In the genomic region with DNA sequence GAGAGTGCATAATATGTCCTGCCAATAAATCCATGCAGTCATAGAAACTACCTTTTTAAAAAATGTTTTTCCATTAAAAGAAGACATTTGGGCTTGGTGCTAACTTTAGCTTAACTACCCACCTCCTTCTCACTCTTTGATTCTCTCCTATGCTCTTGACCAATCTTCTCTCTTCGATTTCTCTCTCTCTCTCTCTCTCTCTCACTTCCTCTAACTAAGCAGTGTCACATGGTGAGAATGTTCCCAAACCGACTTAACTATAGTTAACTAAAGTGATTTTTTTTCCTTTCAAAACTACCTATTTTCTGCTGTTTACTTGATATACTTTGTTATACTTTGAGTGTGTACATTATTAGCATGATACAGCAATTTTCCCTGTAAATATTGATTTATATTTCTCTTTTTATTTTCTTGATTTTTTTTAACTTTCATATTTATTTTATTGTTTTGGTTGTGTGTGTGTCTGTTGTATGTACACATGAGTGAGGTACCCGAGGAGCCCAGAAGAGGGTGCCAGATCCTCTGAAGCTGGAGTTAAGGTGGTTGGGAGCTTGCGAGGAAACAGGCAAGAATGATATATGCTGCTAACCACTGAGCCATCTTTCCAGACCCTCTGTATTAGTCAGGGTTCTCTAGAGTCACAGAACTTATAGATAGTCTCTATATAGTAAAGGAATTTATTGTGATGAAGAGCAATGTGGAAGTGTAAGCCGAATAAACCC, we compare ENCODE assay signal across 20 mouse cellular contexts. TPM values are rescaled to one million over a fixed set of nuclear protein-coding genes. Genes with fewer than 3 reads are reported as not detected.
"Had no signal": no experiment of that assay in that cellular context is flagged by ENCODE, and none has a peak within 500 bp of the region (broad histone marks: within the 10 kb centered on the region; RNA-seq: fewer than 3 reads in every experiment).

No protein-coding gene starts in this region.

- H3K36me3 ChIP-seq: limb, embryonic 10.5 days; liver, embryonic 12.5 days; lung, embryonic 15.5 days; midbrain, embryonic 15.5 days; neural tube, embryonic 12.5 days had no signal

- DNase-seq: kidney, adult 11 months; kidney, adult 9 months; kidney, postnatal 36 days; lung, postnatal 14 days; right cerebral cortex, postnatal 14 days; thymus, adult 18-20 months; thymus, postnatal 25 days had no signal

- H3K27me3 ChIP-seq: lung, embryonic 15.5 days; midbrain, embryonic 15.5 days; neural tube, embryonic 12.5 days had no signal

- H3K4me3 ChIP-seq: left cerebral cortex, adult 2 months; limb, embryonic 10.5 days; liver, embryonic 12.5 days; lung, embryonic 15.5 days; megakaryocyte, embryonic 14.5 days; midbrain, embryonic 15.5 days; neural tube, embryonic 12.5 days had no signal

- H3K4me1 ChIP-seq: limb, embryonic 10.5 days; midbrain, embryonic 15.5 days; neural tube, embryonic 12.5 days had no signal

- H3K27ac ChIP-seq: kidney, postnatal 0 days; left cerebral cortex, adult 2 months; limb, embryonic 10.5 days; liver, embryonic 12.5 days; lung, embryonic 15.5 days; macrophage; midbrain, embryonic 15.5 days; neural tube, embryonic 12.5 days had no signal

- ATAC-seq: liver, embryonic 12.5 days; midbrain, embryonic 15.5 days had no signal

RNA-seq across cellular contexts. Expression of a gene that starts 20.2 kb away (rescaled TPM):
- polyA plus RNA-seq: limb, embryonic 10.5 days; limb, embryonic 14.5 days; liver, embryonic 16.5 days; midbrain, embryonic 11.5 days; small intestine, adult 2 months had no signal
